Mouse (Mus musculus): ENCODE results near the gene Vinac1.
A peak's percentile ranks its signal among the peaks of the same experiment; 100 is the strongest.

GRCm38 (mm10) chr2:129056597-129056996 is 8.6 kb upstream of the Vinac1 start:
- peak; percentile 49 for TF ChIP-seq CTCF (IDR thresholded peaks at IDR 0.05; ENCODE audit: control insufficient read depth, insufficient read depth, insufficient replicate concordance, low read depth, low read length)
- no peak for TF ChIP-seq POLR2A (IDR thresholded peaks at IDR 0.05; ENCODE audit: control insufficient read depth, low read depth, low read length)
